Mouse (Mus musculus): Measurements from ENCODE around the gene Tepsin. TPM values are rescaled to one million over a fixed set of nuclear protein-coding genes. Genes with fewer than 3 reads are reported as not detected.

The Tepsin gene
- polyA plus RNA-seq, 2 experiments: 4.2 to 11.0 TPM

DNA sequence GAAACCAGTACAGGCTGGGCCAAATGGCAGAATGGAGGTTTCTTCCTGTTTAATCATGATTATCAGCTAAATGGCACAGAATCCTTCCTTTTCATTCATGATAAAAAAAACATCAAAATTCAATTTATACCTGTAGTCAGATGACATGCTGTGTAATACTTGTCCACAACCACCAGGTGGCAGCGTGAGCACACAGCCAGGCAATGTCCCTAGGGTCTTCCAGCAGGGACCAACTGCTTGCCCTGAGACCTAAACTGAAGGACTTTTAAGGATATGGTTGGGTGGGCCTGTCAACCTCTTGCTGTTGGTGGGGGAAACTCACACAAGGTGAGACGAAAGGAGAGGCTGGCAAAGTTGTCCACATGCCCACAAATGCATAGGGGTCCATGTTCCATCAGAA, 12.5 kb upstream of the Tepsin start:
- Histone ChIP-seq H3K4me2 (ENCODE audit: low read depth) (no peak overlapping the region), H3K9me3 (ENCODE audit: control insufficient read depth, low read length) (no peaks in the 10 kb centered on the region), H3K27me3 (ENCODE audit: control insufficient read depth, insufficient read depth, low read length) (no peaks in the 10 kb centered on the region), H3K4me1 (replicated peaks; ENCODE audit: control insufficient read depth in 2 of 2, insufficient read depth in 2 of 2, low read length in 1 of 2) (no peaks in the 10 kb centered on the region), H3K9ac (replicated peaks) (no peak overlapping the region), H3K36me3 (replicated peaks; ENCODE audit: control insufficient read depth, insufficient read depth, low read depth) (peaks cover 13% of the 10 kb centered on the region), H3K4me3 (ENCODE audit: insufficient read depth in 1 of 2, low read depth in 2 of 2, low read length in 2 of 2) (no peak overlapping the region), H3K27ac (no peak overlapping the region)
- DNase-seq (ENCODE audit: low read depth in 3 of 3, low spot score in 3 of 3) (peak in 1 of 3 experiments; percentile 31), ATAC-seq (ENCODE audit: insufficient read depth) (no peak)
- WGBS (ENCODE audit: insufficient replicate concordance): 17% methylated on average over 2 of the region's 2 CpGs
- no peak for TF ChIP-seq EP300 (IDR thresholded peaks at IDR 0.05; ENCODE audit: low read depth)
- peak; percentile 96 for TF ChIP-seq CTCF (IDR thresholded peaks at IDR 0.05; ENCODE audit: low read depth)

DNA sequence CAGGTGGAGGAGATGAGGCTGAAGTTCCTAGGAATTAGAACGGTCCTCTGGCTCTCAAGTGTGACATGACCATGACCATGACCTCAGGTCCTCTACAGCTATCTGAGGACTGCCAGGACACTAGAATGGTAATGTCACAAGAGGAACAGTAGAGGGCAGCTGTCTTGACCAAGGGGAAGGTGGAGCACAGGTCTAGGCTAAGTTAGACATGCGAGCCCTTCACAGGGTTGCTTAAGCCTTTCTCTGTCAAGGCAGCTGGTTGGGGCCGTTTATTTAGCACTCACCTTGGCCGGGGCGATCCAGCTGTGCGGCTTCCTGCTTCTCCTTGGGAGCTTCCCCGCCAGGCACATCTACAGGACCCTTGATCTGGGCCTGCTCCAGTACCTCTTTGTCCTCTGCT, 12.0 kb upstream of the Tepsin start:
- WGBS (ENCODE audit: insufficient replicate concordance): 75% methylated on average over 7 of the region's 7 CpGs
- Histone ChIP-seq H3K4me1 (replicated peaks; ENCODE audit: control insufficient read depth in 2 of 2, insufficient read depth in 2 of 2, low read length in 1 of 2) (no peaks in the 10 kb centered on the region), H3K36me3 (replicated peaks; ENCODE audit: control insufficient read depth, insufficient read depth, low read depth) (peaks cover 13% of the 10 kb centered on the region), H3K27me3 (ENCODE audit: control insufficient read depth, insufficient read depth, low read length) (no peaks in the 10 kb centered on the region), H3K9ac (replicated peaks) (no peak overlapping the region), H3K4me3 (ENCODE audit: insufficient read depth in 1 of 2, low read depth in 2 of 2, low read length in 2 of 2) (no peak overlapping the region), H3K4me2 (ENCODE audit: low read depth) (no peak overlapping the region), H3K9me3 (ENCODE audit: control insufficient read depth, low read length) (no peaks in the 10 kb centered on the region), H3K27ac (no peak overlapping the region)
- ATAC-seq (ENCODE audit: insufficient read depth) (no peak), DNase-seq (ENCODE audit: low read depth in 3 of 3, low spot score in 3 of 3) (no peak)
- peak; percentile 23; the same call in 1 of the 2 replicates for TF ChIP-seq CTCF (IDR thresholded peaks at IDR 0.05; ENCODE audit: low read depth)
- no peak for TF ChIP-seq EP300 (IDR thresholded peaks at IDR 0.05; ENCODE audit: low read depth)

DNA sequence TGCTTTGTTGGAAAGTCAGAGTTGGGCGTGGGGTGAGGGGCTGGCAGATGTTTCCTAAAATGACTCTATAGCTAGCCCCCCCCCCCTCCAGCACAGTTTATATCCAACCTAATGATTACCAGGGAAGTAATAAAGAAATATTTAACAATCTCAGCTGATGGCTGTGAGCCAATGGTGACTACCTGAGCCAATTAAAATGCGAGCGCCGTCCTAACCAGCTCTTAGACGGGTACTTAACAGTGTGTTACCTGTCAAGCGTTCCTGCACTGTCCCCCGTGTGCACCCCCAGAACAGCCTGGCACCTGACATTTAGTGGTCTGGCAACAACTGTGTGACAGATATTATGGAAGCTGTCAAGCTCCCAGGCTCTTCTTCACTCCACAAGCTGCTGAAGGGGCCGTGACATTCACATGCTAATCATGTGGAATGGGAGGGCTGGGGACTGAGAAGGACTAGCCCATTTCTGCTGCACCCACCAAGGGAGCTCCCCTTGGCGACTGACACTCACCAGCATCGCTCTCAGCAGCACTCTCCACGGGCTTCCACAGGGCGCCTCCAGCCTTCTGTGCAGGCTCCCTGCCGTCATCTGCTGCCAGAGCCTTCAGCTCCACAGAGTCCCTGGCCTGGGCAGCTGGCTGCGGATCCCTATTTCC, 11.2 kb upstream of the Tepsin start:
- Histone ChIP-seq H3K27me3 (ENCODE audit: control insufficient read depth, insufficient read depth, low read length) (no peaks in the 10 kb centered on the region), H3K9me3 (ENCODE audit: control insufficient read depth, low read length) (no peaks in the 10 kb centered on the region), H3K36me3 (replicated peaks; ENCODE audit: control insufficient read depth, insufficient read depth, low read depth) (peaks cover 16% of the 10 kb centered on the region), H3K4me1 (replicated peaks; ENCODE audit: control insufficient read depth in 2 of 2, insufficient read depth in 2 of 2, low read length in 1 of 2) (no peaks in the 10 kb centered on the region), H3K4me2 (ENCODE audit: low read depth) (no peak overlapping the region), H3K27ac (no peak overlapping the region), H3K9ac (replicated peaks) (no peak overlapping the region), H3K4me3 (ENCODE audit: insufficient read depth in 1 of 2, low read depth in 2 of 2, low read length in 2 of 2) (no peak overlapping the region)
- no peak for ATAC-seq (ENCODE audit: insufficient read depth)
- 84% methylated on average over 14 of the region's 14 CpGs for WGBS (ENCODE audit: insufficient replicate concordance)
- TF ChIP-seq EP300 (IDR thresholded peaks at IDR 0.05; ENCODE audit: low read depth): no peak
- no peak for TF ChIP-seq CTCF (IDR thresholded peaks at IDR 0.05; ENCODE audit: low read depth)
- no peak for DNase-seq (ENCODE audit: low read depth in 3 of 3, low spot score in 3 of 3)

DNA sequence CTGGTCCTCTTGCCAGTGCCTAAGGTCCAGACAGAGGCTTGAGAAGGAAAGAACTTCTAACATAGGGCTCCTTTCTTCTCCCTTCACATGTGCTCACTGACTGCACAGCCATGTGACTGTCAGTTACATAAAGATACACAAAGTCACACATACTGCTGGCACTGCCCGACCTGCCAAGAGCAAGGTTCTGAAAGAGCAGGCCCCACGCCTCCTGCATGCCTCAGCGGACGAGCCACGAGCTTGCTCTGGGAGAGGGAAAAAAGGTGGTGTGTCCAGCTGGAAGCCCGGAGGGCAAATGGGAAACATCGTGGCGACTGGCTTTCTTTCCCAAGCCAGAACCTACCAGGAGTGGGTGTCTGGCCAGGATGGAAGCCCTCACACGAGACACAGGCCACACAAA, 9.3 kb upstream of the Tepsin start:
- Histone ChIP-seq H3K4me3 (ENCODE audit: insufficient read depth in 1 of 2, low read depth in 2 of 2, low read length in 2 of 2) (no peak overlapping the region), H3K4me2 (ENCODE audit: low read depth) (no peak overlapping the region), H3K27me3 (ENCODE audit: control insufficient read depth, insufficient read depth, low read length) (no peaks in the 10 kb centered on the region), H3K9ac (replicated peaks) (no peak overlapping the region), H3K27ac (no peak overlapping the region), H3K36me3 (replicated peaks; ENCODE audit: control insufficient read depth, insufficient read depth, low read depth) (peaks cover 16% of the 10 kb centered on the region), H3K4me1 (replicated peaks; ENCODE audit: control insufficient read depth in 2 of 2, insufficient read depth in 2 of 2, low read length in 1 of 2) (no peaks in the 10 kb centered on the region), H3K9me3 (ENCODE audit: control insufficient read depth, low read length) (no peaks in the 10 kb centered on the region)
- ATAC-seq (ENCODE audit: insufficient read depth) (no peak), DNase-seq (ENCODE audit: low read depth in 3 of 3, low spot score in 3 of 3) (no peak)
- TF ChIP-seq CTCF (IDR thresholded peaks at IDR 0.05; ENCODE audit: low read depth) (no peak), EP300 (IDR thresholded peaks at IDR 0.05; ENCODE audit: low read depth) (no peak)
- 86% methylated on average over 9 of the region's 9 CpGs for WGBS (ENCODE audit: insufficient replicate concordance)

DNA sequence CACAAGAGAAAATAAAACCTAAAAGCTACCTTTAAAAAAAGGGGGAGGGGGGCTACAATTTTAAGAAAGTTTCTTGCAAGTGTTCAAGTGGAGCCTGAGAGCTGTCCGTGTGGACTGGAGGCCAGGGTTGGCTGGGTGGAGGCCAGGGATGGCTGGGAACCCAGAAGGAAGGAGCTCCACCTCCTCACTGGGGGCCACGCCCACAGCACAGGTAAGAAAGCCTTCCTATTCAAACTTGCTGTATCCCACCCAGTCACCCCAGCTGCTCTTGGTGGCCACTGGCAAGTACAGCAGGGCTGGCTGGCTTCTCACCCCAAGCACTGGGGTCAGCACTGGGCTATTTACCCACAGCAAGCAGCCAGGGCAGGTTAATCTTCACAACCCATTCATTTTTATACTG, 8.5 kb upstream of the Tepsin start:
- no peak overlapping the region for H3K4me2 ChIP-seq (ENCODE audit: low read depth)
- WGBS (ENCODE audit: insufficient replicate concordance): 48% methylated on average over 2 of the region's 2 CpGs
- no peaks in the 10 kb centered on the region for H3K27me3 ChIP-seq (ENCODE audit: control insufficient read depth, insufficient read depth, low read length)
- no peak overlapping the region for H3K9ac ChIP-seq (replicated peaks)
- no peak for DNase-seq (ENCODE audit: low read depth in 3 of 3, low spot score in 3 of 3)
- TF ChIP-seq EP300 (IDR thresholded peaks at IDR 0.05; ENCODE audit: low read depth) (no peak), CTCF (IDR thresholded peaks at IDR 0.05; ENCODE audit: low read depth) (no peak)
- H3K36me3 ChIP-seq (replicated peaks; ENCODE audit: control insufficient read depth, insufficient read depth, low read depth): peaks cover 16% of the 10 kb centered on the region
- no peak for ATAC-seq (ENCODE audit: insufficient read depth)
- no peak overlapping the region for H3K4me3 ChIP-seq (ENCODE audit: insufficient read depth in 1 of 2, low read depth in 2 of 2, low read length in 2 of 2)
- H3K4me1 ChIP-seq (replicated peaks; ENCODE audit: control insufficient read depth in 2 of 2, insufficient read depth in 2 of 2, low read length in 1 of 2): no peaks in the 10 kb centered on the region
- no peak overlapping the region for H3K27ac ChIP-seq
- H3K9me3 ChIP-seq (ENCODE audit: control insufficient read depth, low read length): no peaks in the 10 kb centered on the region

All from liver, embryonic 14.5 days (tissue).